Mouse (Mus musculus) bone marrow, adult 2 months (tissue): Measurements from ENCODE around the gene Treml1. TPM values are rescaled to one million over a fixed set of nuclear protein-coding genes. Genes with fewer than 3 reads are reported as not detected.
"Not testable (repeated sequence)": the region's sequence is repeated elsewhere in the genome, so short reads cannot be mapped to it uniquely, and the experiment has no call there.

ENCODE experiments used
- H3K27ac ChIP-seq: fragments of 200-500 bp; 2 replicates; pipeline ENCODE4 v1.5.1; 2012; ENCODE audit warnings: low read depth, mild to moderate bottlenecking, control low read depth, inconsistent platforms, low read length; ENCODE audit not compliant: control insufficient read depth, poor library complexity, insufficient read depth
- H3K4me1 ChIP-seq: fragments of 200-500 bp; 2 replicates; pipeline ENCODE4 v1.6.1; 2011; ENCODE audit warnings: low read length; ENCODE audit not compliant: control insufficient read depth, insufficient read depth
- H3K4me3 ChIP-seq: fragments of 200-500 bp; replicated peaks from 2 replicates; pipeline ENCODE3; 2011; ENCODE audit warnings: mild to moderate bottlenecking, low read depth, low read length, control low read depth; ENCODE audit not compliant: control insufficient read depth
- CTCF ChIP-seq: fragments of 200-500 bp; IDR thresholded peaks from 2 replicates; pipeline ENCODE4 v1.5.1; 2011; ENCODE audit warnings: low read length, control low read depth; ENCODE audit not compliant: control insufficient read depth, insufficient read depth
- POLR2A ChIP-seq: fragments of 200-500 bp; IDR thresholded peaks from 2 replicates; pipeline ENCODE4 v1.6.1; 2011; ENCODE audit warnings: low read depth, mild to moderate bottlenecking, control low read depth, low read length, borderline replicate concordance; ENCODE audit not compliant: control insufficient read depth
- WGBS: fragments of 180-500 bp; shearing (Covaris S2); methylation state at CpG from one replicate; pipeline ENCODE4 v1.1.7; 2018; 5-methylcytosine and 5-hydroxymethylcytosine counted together
- polyA plus RNA-seq: library from polyadenylated mRNA; stranded (reverse); fragments of >200 nt; gene quantifications from 2 replicates; pipeline ENCODE4 v1.2.4, GENCODE M21; 2011; ENCODE audit warnings: low replicate concordance; ENCODE audit not compliant: missing spikeins, insufficient read depth, insufficient read length

Treml1 gene
- 58.8 and 115 TPM in 2 replicates for polyA plus RNA-seq

DNA sequence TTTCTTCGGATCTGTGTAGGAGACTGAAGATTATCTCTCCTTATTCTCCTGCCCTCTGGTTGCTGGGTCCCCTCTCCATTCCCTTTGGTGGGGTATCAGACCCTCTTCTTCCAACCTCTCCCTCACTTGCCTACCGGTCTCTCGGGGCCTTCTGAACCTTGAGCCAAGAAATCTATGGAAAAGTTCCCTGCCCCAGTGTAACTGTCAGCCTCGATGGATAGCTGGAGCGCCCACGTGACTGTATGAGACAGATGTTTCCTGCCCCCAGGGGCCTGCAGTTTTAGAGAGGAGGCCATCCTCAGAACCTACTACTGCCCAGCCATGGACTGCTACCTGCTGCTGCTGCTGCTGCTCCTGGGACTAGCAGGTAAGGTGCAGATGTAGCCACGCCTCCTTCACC, at the start of gene Treml1:
TSS of gene Treml1 (plus strand) at position 301 of the 400 bp plus-strand sequence.
- no peak for TF ChIP-seq POLR2A
- H3K27ac ChIP-seq: peak within 1 kb of the TSS; percentile 12; the same call in 1 of the 2 replicates
- WGBS: 44% methylated on average over 7 of the region's 7 CpGs
- H3K4me1 ChIP-seq: no peaks in the 10 kb centered on the region; the same call in 1 of the 2 replicates
- H3K4me3 ChIP-seq: no peak within 1 kb of the TSS

GRCm38 (mm10) chr17:48312124-48312523, 47.6 kb upstream of the Treml1 start:
- Histone ChIP-seq H3K4me1 (peaks cover 4% of the 10 kb centered on the region; the same call in 1 of the 2 replicates), H3K4me3 (no peak overlapping the region), H3K27ac (no peak overlapping the region)
- TF ChIP-seq POLR2A (no peak), CTCF (no peak)
- WGBS: 47% methylated on average over 2 of the region's 2 CpGs

DNA sequence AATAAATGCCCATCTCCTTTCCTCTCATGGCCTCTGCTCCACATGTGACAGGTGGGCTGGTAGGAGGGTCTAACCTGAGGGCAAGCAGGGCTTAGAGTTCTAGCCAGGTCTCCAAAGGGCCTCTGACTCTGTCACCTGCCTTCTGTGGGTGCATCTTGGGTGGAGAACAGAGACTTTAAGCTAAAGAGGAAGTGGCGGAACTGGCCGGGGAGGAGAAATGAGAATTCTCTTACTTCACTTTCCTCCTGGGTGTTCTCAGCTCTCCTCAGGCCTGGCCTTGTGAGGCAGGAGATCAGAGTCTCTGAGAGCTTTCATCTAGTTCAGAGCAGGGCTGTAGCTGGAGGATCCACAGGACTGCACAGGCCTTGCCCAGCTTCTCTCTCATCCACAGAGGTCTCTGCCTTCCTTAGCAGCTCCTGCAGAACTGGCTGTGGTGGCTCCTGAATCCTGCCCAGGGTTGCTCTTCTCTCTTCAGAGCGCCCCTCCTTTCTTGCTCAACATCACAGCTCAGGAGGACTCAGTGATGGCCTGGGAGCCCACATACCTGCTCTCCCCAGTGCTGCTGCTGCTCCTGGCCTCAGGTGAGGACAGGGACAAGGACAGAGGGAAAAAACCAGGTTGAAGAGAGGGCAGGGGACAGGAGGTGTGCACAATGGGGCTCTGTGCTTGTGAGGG, 43.7 kb upstream of the Treml1 start, which contains the start of gene B430306N03Rik:
TSS of gene B430306N03Rik (plus strand) at position 237 of the 675 bp plus-strand sequence.
- H3K4me1 ChIP-seq: not testable (repeated sequence)
- H3K4me3 ChIP-seq: peak within 1 kb of the TSS; percentile 63
- peak within 1 kb of the TSS; percentile 90 for H3K27ac ChIP-seq
- WGBS: 14% methylated on average over 3 of the region's 3 CpGs

- Histone ChIP-seq H3K4me3 (peak overlapping the region; percentile 21), H3K4me1 (peaks cover 1% of the 10 kb centered on the region; the same call in 1 of the 2 replicates), H3K27ac (no peak overlapping the region)
- TF ChIP-seq POLR2A: no peak
- TF ChIP-seq CTCF: no peak
- 90% methylated on average over 1 of the region's 1 CpGs for WGBS
These were observed 41.0 kb upstream of the Treml1 start for GRCm38 (mm10) chr17:48318686-48319085.

DNA sequence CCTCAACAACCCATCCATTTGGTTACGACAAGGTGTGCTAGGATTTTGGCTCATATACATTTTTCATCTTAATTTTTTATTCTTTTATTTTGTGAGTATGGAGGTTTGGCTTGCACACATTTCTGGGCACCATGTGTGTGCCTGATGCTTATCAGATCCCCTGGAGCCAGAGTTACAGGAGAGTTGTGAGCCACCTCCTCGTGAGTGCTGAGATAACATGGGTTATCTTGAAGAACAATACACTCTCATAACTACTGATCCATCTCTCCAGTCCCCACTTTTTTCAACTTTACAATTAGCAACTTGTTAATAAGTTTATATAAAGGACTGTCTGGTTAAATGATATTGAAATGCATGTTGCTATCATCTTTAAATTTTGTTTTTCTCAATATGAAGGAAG, 38.4 kb upstream of the Treml1 start:
- Histone ChIP-seq H3K27ac (no peak overlapping the region), H3K4me1 (peaks cover 7% of the 10 kb centered on the region; the same call in 1 of the 2 replicates), H3K4me3 (no peak overlapping the region)
- TF ChIP-seq CTCF: no peak
- TF ChIP-seq POLR2A: no peak
- 71% methylated on average over 2 of the region's 2 CpGs for WGBS

DNA sequence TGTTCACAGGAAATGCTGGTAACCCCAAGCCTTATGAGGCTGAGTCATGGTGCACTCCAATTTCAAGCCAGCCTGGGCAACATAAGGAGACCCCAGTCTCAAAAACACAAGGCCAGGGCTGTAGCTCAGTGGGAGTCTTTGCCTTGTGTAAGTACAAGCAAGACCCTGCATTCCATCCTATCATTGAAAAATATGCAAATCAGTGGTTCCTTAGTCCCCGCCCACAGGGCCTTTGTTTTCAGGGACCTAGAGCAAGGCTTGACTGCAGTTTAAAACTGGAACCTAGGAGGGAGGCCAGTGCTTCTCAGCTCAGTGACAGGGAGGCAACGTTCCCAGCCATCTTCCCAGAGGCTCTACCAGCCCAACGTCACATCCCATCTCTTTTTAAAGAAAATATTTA, 36.5 kb upstream of the Treml1 start:
- H3K4me3 ChIP-seq: no peak overlapping the region
- TF ChIP-seq CTCF (no peak), POLR2A (no peak)
- H3K4me1 ChIP-seq: peaks cover 7% of the 10 kb centered on the region; the same call in 1 of the 2 replicates
- peak overlapping the region; percentile 34 for H3K27ac ChIP-seq
- 69% methylated on average over 3 of the region's 3 CpGs for WGBS

DNA sequence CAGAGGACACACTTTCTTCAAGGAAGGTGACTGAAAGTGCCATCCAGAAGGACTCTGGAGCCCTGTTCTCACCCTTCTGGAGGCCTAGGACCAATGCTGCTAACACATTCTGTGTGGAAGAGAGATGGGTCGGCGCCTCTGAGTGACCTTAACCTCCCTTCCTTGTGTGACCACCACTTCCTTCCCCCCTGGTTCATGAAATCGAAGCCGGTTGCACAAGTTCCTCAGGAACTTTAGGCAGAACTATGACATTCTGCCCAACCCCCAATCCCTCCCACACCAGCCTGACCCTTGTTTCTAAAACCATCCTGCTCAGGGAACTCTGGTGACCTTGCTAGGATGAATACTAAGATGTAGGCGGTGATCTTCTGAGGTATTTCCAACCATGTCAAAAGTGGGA, 35.5 kb upstream of the Treml1 start:
- TF ChIP-seq POLR2A (no peak), CTCF (no peak)
- Histone ChIP-seq H3K4me1 (peaks cover 7% of the 10 kb centered on the region; the same call in 1 of the 2 replicates), H3K27ac (peak overlapping the region; percentile 84), H3K4me3 (no peak overlapping the region)
- 18% methylated on average over 5 of the region's 5 CpGs for WGBS

DNA sequence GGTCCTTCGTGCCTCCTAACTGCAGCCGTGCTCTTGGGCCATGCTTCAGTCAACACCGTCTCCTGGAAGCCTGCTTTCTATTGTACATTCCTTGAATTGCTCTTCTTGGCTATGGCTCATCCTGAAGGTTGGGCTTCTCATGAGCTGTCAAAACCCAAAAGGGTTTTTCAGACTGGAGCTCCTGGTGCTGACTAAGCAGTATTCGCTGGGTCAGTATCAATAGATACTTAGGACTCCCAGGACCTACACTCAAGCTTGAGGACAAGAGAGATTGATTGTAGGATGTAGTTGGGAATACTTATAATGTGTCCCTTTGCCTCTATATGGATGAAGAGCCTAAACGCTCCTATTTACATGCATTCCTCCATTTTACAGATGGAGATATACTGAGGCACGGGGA, 34.6 kb upstream of the Treml1 start:
- Histone ChIP-seq H3K4me1 (peaks cover 7% of the 10 kb centered on the region; the same call in 1 of the 2 replicates), H3K4me3 (no peak overlapping the region), H3K27ac (peak overlapping the region; percentile 71)
- TF ChIP-seq CTCF (no peak), POLR2A (no peak)
- 86% methylated on average over 6 of the region's 6 CpGs for WGBS
